In the genomic region with DNA sequence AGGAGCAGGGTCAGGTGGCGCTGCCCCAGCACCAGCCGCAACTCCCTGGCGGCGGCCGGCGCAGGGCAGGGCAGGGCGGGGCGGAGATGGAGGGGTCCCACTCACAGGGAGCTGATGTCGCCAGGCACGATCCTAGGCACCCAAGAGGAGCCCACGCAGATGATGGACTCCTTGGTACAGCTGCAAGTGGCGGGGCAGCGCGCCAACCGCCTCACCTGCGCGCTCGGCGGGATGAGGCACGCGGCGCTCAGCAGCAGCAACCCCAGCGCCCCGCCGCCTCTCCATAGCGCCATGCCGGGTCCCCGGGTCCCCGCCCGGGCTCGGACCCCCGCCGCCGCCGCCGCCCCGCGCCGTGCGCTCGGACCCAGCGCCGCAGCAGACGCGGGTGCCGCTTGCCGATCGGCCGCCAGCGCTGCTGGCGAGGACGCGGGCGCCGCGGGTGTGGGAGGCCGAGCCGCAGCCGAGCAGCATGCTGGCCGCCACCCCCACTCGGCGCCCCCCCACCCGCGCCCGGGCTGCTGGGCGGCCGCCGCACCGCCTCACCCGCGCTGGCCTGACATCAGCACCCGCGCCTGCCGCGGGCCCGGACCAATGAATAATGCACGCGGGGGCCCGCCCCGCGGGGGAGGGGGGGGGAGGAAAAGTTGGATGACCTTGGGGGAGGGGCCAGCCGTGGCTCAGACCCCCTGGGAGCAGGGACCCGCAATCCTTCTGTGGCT, we compare ENCODE assay signal across 8 mouse cellular contexts. TPM values are rescaled to one million over a fixed set of nuclear protein-coding genes. Genes with fewer than 3 reads are reported as not detected.
DNase-seq lines count a peak whose midpoint lies in the region; ATAC-seq lines count a peak whose summit lies in the region.

A gene (minus strand): TSS at position 650 of the 719 bp plus-strand sequence.

- peak; percentile 50 for ATAC-seq in frontal cortex, adult (ENCODE audit: low TSS enrichment)
- ATAC-seq in embryonic facial prominence, embryonic 15.5 days (ENCODE audit: insufficient number of reproducible peaks, low FRiP score, low TSS enrichment, low read depth): peak; percentile 56
- ATAC-seq in hindbrain, embryonic 13.5 days (ENCODE audit: low FRiP score): peak; percentile 84
- peak; percentile 78; the same call in 1 of the 2 replicates for ATAC-seq in limb, embryonic 11.5 days (ENCODE audit: insufficient number of reproducible peaks, low FRiP score, low TSS enrichment, low read depth)
- no peak for ATAC-seq in CD4-positive, CD25-positive, alpha-beta regulatory T cell, adult 4 months

- H3K4me2 ChIP-seq in embryonic facial prominence, embryonic 15.5 days (replicated peaks): peak within 1 kb of the TSS; percentile 96
- peak within 1 kb of the TSS; percentile 91 for H3K4me2 ChIP-seq in hindbrain, embryonic 13.5 days
- peak within 1 kb of the TSS; percentile 93 for H3K4me2 ChIP-seq in limb, embryonic 11.5 days (ENCODE audit: low read depth, severe bottlenecking)

- DNase-seq in frontal cortex, postnatal 25 days (ENCODE audit: low spot score in 2 of 2): no peak
- DNase-seq in adrenal gland, postnatal 25 days: peak; percentile 39
- peak; percentile 63 for DNase-seq in limb, embryonic 11.5 days (ENCODE audit: low spot score)
- peak; percentile 69 for DNase-seq in neural tube, embryonic 10.5 days (ENCODE audit: extremely low spot score, low spot score)

- H3K27ac ChIP-seq in embryonic facial prominence, embryonic 15.5 days (replicated peaks): peak within 1 kb of the TSS; percentile 44; the same call in 1 of the 2 replicates
- no peak within 1 kb of the TSS for H3K27ac ChIP-seq in hindbrain, embryonic 13.5 days
- no peak within 1 kb of the TSS for H3K27ac ChIP-seq in limb, embryonic 11.5 days (replicated peaks; ENCODE audit: low read depth, low read length)

- H3K4me1 ChIP-seq in embryonic facial prominence, embryonic 15.5 days: peaks cover 17% of the 10 kb centered on the region
- peaks cover 23% of the 10 kb centered on the region for H3K4me1 ChIP-seq in hindbrain, embryonic 13.5 days (replicated peaks)
- 0 out of 2 replicates have a peak, but pooled peaks cover 3% of the 10 kb centered on the region for H3K4me1 ChIP-seq in limb, embryonic 11.5 days (ENCODE audit: control insufficient read depth, insufficient read depth, low read length)

- H3K27me3 ChIP-seq in embryonic facial prominence, embryonic 15.5 days: no peaks in the 10 kb centered on the region
- H3K27me3 ChIP-seq in hindbrain, embryonic 13.5 days: peaks cover 21% of the 10 kb centered on the region
- H3K27me3 ChIP-seq in limb, embryonic 11.5 days (ENCODE audit: control insufficient read depth, insufficient read depth, low read length): 0 out of 2 replicates have a peak, but pooled peaks cover 4% of the 10 kb centered on the region

- H3K36me3 ChIP-seq in embryonic facial prominence, embryonic 15.5 days: no peaks in the 10 kb centered on the region
- no peaks in the 10 kb centered on the region for H3K36me3 ChIP-seq in hindbrain, embryonic 13.5 days
- H3K36me3 ChIP-seq in limb, embryonic 11.5 days (ENCODE audit: control insufficient read depth, insufficient read depth, low read length): no peaks in the 10 kb centered on the region

- WGBS in embryonic facial prominence, embryonic 15.5 days: under 1% methylated on average over 69 of the region's 83 CpGs
- WGBS in hindbrain, embryonic 13.5 days: under 1% methylated on average over 76 of the region's 83 CpGs
- WGBS in limb, embryonic 11.5 days: 2% methylated on average over 43 of the region's 83 CpGs

- H3K9ac ChIP-seq in embryonic facial prominence, embryonic 15.5 days: peak within 1 kb of the TSS; percentile 50
- peak within 1 kb of the TSS; percentile 84 for H3K9ac ChIP-seq in hindbrain, embryonic 13.5 days
- H3K9ac ChIP-seq in limb, embryonic 11.5 days (ENCODE audit: low read length): peak within 1 kb of the TSS; percentile 64

- no peaks in the 10 kb centered on the region for H3K9me3 ChIP-seq in embryonic facial prominence, embryonic 15.5 days (replicated peaks)
- H3K9me3 ChIP-seq in hindbrain, embryonic 13.5 days: 0 out of 2 replicates have a peak, but pooled peaks cover 3% of the 10 kb centered on the region
- no peaks in the 10 kb centered on the region for H3K9me3 ChIP-seq in limb, embryonic 11.5 days (ENCODE audit: control insufficient read depth, low read length)

- peak within 1 kb of the TSS; percentile 59 for H3K4me3 ChIP-seq in embryonic facial prominence, embryonic 15.5 days (replicated peaks)
- peak within 1 kb of the TSS; percentile 60 for H3K4me3 ChIP-seq in hindbrain, embryonic 13.5 days
- peak within 1 kb of the TSS; percentile 48 for H3K4me3 ChIP-seq in limb, embryonic 11.5 days (ENCODE audit: low read depth, low read length)

RNA-seq across cellular contexts. Expression of the gene that starts here (rescaled TPM):
- 0.46 and 0.52 TPM in 2 replicates for total RNA-seq in adrenal gland, postnatal 25 days (2021)
- polyA plus RNA-seq in embryonic facial prominence, embryonic 15.5 days (2015; fragmentation: Nextera tagmentation; extraction: Ambion mirVana): 7.5 and 7.6 TPM in 2 replicates
- polyA plus RNA-seq in hindbrain, embryonic 13.5 days (2015; fragmentation: Nextera tagmentation; extraction: Ambion mirVana): 2.7 and 3.0 TPM in 2 replicates
- polyA plus RNA-seq in limb, embryonic 11.5 days (2014; fragmentation: Nextera tagmentation; extraction: Ambion mirVana): 0.79 and 1.2 TPM in 2 replicates
- polyA plus RNA-seq in CD4-positive, CD25-positive, alpha-beta regulatory T cell, adult 4 months (2017; shearing (Covaris generic)): not detected

Comparison
In these comparisons a context has a peak if more than half of its experiments do, and no peak if none do; other contexts are left out.
1. Peak in DNase-seq in adrenal gland, postnatal 25 days; RNA of the gene not detected or under 1 TPM.
2. DNase-seq: peak in limb, embryonic 11.5 days (single experiment) and neural tube, embryonic 10.5 days (single experiment); none in frontal cortex, postnatal 25 days (0 of 2).
3. Peak in every context shown above with its lines, with median percentiles within 50 percentile points of each other: H3K4me2 ChIP-seq, H3K4me3 ChIP-seq and H3K9ac ChIP-seq.